Mouse (Mus musculus) liver, adult 2 months (tissue): Measurements from ENCODE around the gene Abca3. TPM values are rescaled to one million over a fixed set of nuclear protein-coding genes. Genes with fewer than 3 reads are reported as not detected.
A peak's percentile ranks its signal among the peaks of the same experiment; 100 is the strongest.

ENCODE experiments used
- DNase-seq: peaks from one replicate; pipeline ENCODE4 v3.0.0-alpha.2; 2011; ENCODE audit warnings: low read depth, low spot score; ENCODE audit errors: extremely low read depth
- H3K27ac ChIP-seq: fragments of 200-500 bp; replicated peaks from 2 replicates; pipeline ENCODE4 v1.5.1; 2012; ENCODE audit warnings: low read depth, mild to moderate bottlenecking, control low read depth, inconsistent platforms, low read length; ENCODE audit not compliant: insufficient read depth
- H3K27me3 ChIP-seq: fragments of 200-500 bp; 2 replicates; pipeline ENCODE4 v1.6.1; 2012; ENCODE audit warnings: mild to moderate bottlenecking, moderate library complexity, low read length, inconsistent platforms; ENCODE audit not compliant: control insufficient read depth, insufficient read depth
- H3K36me3 ChIP-seq: fragments of 200-500 bp; 2 replicates; pipeline ENCODE4 v1.6.1; 2012; ENCODE audit warnings: low read length, inconsistent platforms; ENCODE audit not compliant: control insufficient read depth, insufficient read depth
- H3K4me1 ChIP-seq: fragments of 200-500 bp; 2 replicates; pipeline ENCODE4 v1.6.1; 2011; ENCODE audit warnings: low read length; ENCODE audit not compliant: control insufficient read depth, insufficient read depth
- H3K4me3 ChIP-seq: fragments of 200-500 bp; 2 replicates; pipeline ENCODE4 v1.5.1; 2011; ENCODE audit warnings: low read depth, mild to moderate bottlenecking, control low read depth, low read length, moderate library complexity; ENCODE audit not compliant: insufficient read depth
- H3K79me2 ChIP-seq: fragments of 200-500 bp; 2 replicates; pipeline ENCODE4 v1.6.1; 2012; ENCODE audit warnings: inconsistent platforms, mild to moderate bottlenecking, low read length, moderate library complexity; ENCODE audit not compliant: control insufficient read depth, insufficient read depth
- H3K9ac ChIP-seq: fragments of 200-500 bp; 2 replicates; pipeline ENCODE4 v1.6.1; 2012; ENCODE audit warnings: low read depth, mild to moderate bottlenecking, control low read depth, inconsistent platforms, low read length
- CTCF ChIP-seq: fragments of 200-500 bp; IDR thresholded peaks from 2 replicates; pipeline ENCODE4 v1.5.1; 2011; ENCODE audit warnings: low read depth, low read length, control low read depth
- POLR2A ChIP-seq: fragments of 200-500 bp; IDR thresholded peaks from 2 replicates; pipeline ENCODE4 v1.6.1; 2011; ENCODE audit warnings: low read length, control low read depth; ENCODE audit not compliant: insufficient read depth; ENCODE audit errors: extremely low read depth
- WGBS: fragments of 180-500 bp; shearing (Covaris S2); methylation state at CpG from one replicate; pipeline ENCODE4 v1.1.7; 2018; 5-methylcytosine and 5-hydroxymethylcytosine counted together
- polyA plus RNA-seq: library from polyadenylated mRNA; depleted of rRNA; stranded (reverse); fragments of >200 nt; gene quantifications from 2 replicates; pipeline ENCODE4 v1.2.3, GENCODE M21; 2012
- total RNA-seq: library from RNA; depleted of rRNA; stranded (reverse); fragments of >200 nt; gene quantifications from 2 replicates; pipeline ENCODE4 v1.2.3, GENCODE M21; 2014

Gene Abca3
- total and polyA plus RNA-seq, 2 experiments: 36.0 to 70.0 TPM

GRCm38 (mm10) chr17:24364461-24364860, 12.7 kb downstream of the Abca3 start:
- TF ChIP-seq CTCF: no peak
- no peak for TF ChIP-seq POLR2A
- Histone ChIP-seq H3K4me3 (no peak overlapping the region), H3K79me2 (no peaks in the 10 kb centered on the region), H3K27me3 (no peaks in the 10 kb centered on the region), H3K4me1 (peaks cover 45% of the 10 kb centered on the region), H3K9ac (no peak overlapping the region), H3K27ac (peak overlapping the region; percentile 43), H3K36me3 (peaks cover 13% of the 10 kb centered on the region)
- DNase-seq: no peak
- WGBS: 79% methylated on average over 9 of the region's 9 CpGs

- no peak for TF ChIP-seq CTCF
- TF ChIP-seq POLR2A: no peak
- no peaks in the 10 kb centered on the region for H3K27me3 ChIP-seq
- peak overlapping the region; percentile 68 for H3K27ac ChIP-seq
- no peak overlapping the region for H3K4me3 ChIP-seq
- no peaks in the 10 kb centered on the region for H3K79me2 ChIP-seq
- WGBS: 27% methylated on average over 13 of the region's 13 CpGs
- H3K4me1 ChIP-seq: peaks cover 33% of the 10 kb centered on the region
- peaks cover 14% of the 10 kb centered on the region for H3K36me3 ChIP-seq
- H3K9ac ChIP-seq: peak overlapping the region; percentile 13; the same call in 1 of the 2 replicates
- peak; percentile 89 for DNase-seq
Measured at GRCm38 (mm10) chr17:24365863-24366262, 14.1 kb downstream of the Abca3 start.

- H3K27ac ChIP-seq: no peak overlapping the region
- TF ChIP-seq CTCF (no peak), POLR2A (no peak)
- 47% methylated on average over 5 of the region's 5 CpGs for WGBS
- peaks cover 32% of the 10 kb centered on the region for H3K36me3 ChIP-seq
- H3K9ac ChIP-seq: no peak overlapping the region
- peak; percentile 81 for DNase-seq
- H3K4me1 ChIP-seq: peaks cover 9% of the 10 kb centered on the region
- H3K79me2 ChIP-seq: no peaks in the 10 kb centered on the region
- no peaks in the 10 kb centered on the region for H3K27me3 ChIP-seq
- no peak overlapping the region for H3K4me3 ChIP-seq
Measured at GRCm38 (mm10) chr17:24375094-24375712, 23.5 kb downstream of the Abca3 start.

GRCm38 (mm10) chr17:24375886-24376285, 24.1 kb downstream of the Abca3 start:
- TF ChIP-seq POLR2A (no peak), CTCF (no peak)
- 95% methylated on average over 6 of the region's 6 CpGs for WGBS
- Histone ChIP-seq H3K36me3 (peaks cover 34% of the 10 kb centered on the region), H3K4me1 (peaks cover 9% of the 10 kb centered on the region), H3K27ac (no peak overlapping the region), H3K4me3 (no peak overlapping the region), H3K79me2 (no peaks in the 10 kb centered on the region), H3K27me3 (no peaks in the 10 kb centered on the region), H3K9ac (no peak overlapping the region)
- no peak for DNase-seq

- peaks cover 9% of the 10 kb centered on the region for H3K4me1 ChIP-seq
- no peaks in the 10 kb centered on the region for H3K27me3 ChIP-seq
- no peak overlapping the region for H3K4me3 ChIP-seq
- H3K79me2 ChIP-seq: no peaks in the 10 kb centered on the region
- WGBS: 65% methylated on average over 2 of the region's 2 CpGs
- H3K36me3 ChIP-seq: peaks cover 36% of the 10 kb centered on the region
- no peak for TF ChIP-seq CTCF
- no peak for TF ChIP-seq POLR2A
- no peak overlapping the region for H3K9ac ChIP-seq
- no peak overlapping the region for H3K27ac ChIP-seq
- no peak for DNase-seq
Measured at GRCm38 (mm10) chr17:24378496-24378895, 26.7 kb downstream of the Abca3 start.

GRCm38 (mm10) chr17:24383789-24384188, 32.0 kb downstream of the Abca3 start:
- H3K4me1 ChIP-seq: no peaks in the 10 kb centered on the region
- H3K36me3 ChIP-seq: peaks cover 31% of the 10 kb centered on the region
- WGBS: 90% methylated on average over 8 of the region's 8 CpGs
- no peaks in the 10 kb centered on the region for H3K27me3 ChIP-seq
- no peak overlapping the region for H3K9ac ChIP-seq
- H3K79me2 ChIP-seq: no peaks in the 10 kb centered on the region
- TF ChIP-seq CTCF: no peak
- no peak for TF ChIP-seq POLR2A
- no peak for DNase-seq
- H3K27ac ChIP-seq: no peak overlapping the region
- H3K4me3 ChIP-seq: no peak overlapping the region
